Mouse (Mus musculus) CH12.LX (cell line): ENCODE results near the gene Rarg.

Source experiments
- CTCF ChIP-seq, 2 experiments: IDR thresholded peaks in 1 of 2; conservative IDR thresholded peaks in 1 of 2; 2 replicates each; pipeline ENCODE4 v1.5.1; 2011 to 2012; ENCODE audit warnings: low read depth in 2 of 2, low read length in 2 of 2, improper control_type of control experiment in 1 of 2, inconsistent platforms in 1 of 2, mild to moderate bottlenecking in 1 of 2, moderate library complexity in 1 of 2
- EP300 ChIP-seq: IDR thresholded peaks from 2 replicates; pipeline ENCODE4 v1.6.1; 2011; ENCODE audit warnings: low read length, improper control_type of control experiment
- HCFC1 ChIP-seq: IDR thresholded peaks from 2 replicates; pipeline ENCODE4 v1.6.1; 2012; ENCODE audit warnings: low read depth, mild to moderate bottlenecking, inconsistent platforms, low read length, improper control_type of control experiment
- JUND ChIP-seq: conservative IDR thresholded peaks from 2 replicates; pipeline ENCODE4 v1.6.1; 2011; ENCODE audit warnings: low read depth, low read length, improper control_type of control experiment
- NELFE ChIP-seq: IDR thresholded peaks from 2 replicates; pipeline ENCODE4 v1.6.1; 2011; ENCODE audit warnings: low read depth, low read length, improper control_type of control experiment
- POLR2AphosphoS2 ChIP-seq: IDR thresholded peaks from 2 replicates; pipeline ENCODE4 v1.6.1; 2011; ENCODE audit warnings: low read depth, low read length, improper control_type of control experiment
- TCF12 ChIP-seq: IDR thresholded peaks from 2 replicates; pipeline ENCODE4 v1.6.1; 2014; ENCODE audit warnings: low read depth, mild to moderate bottlenecking, inconsistent platforms, low read length, improper control_type of control experiment
- ZNF384 ChIP-seq: IDR thresholded peaks from 2 replicates; pipeline ENCODE4 v1.6.1; 2012; ENCODE audit warnings: low read depth, low read length, improper control_type of control experiment, inconsistent platforms

DNA sequence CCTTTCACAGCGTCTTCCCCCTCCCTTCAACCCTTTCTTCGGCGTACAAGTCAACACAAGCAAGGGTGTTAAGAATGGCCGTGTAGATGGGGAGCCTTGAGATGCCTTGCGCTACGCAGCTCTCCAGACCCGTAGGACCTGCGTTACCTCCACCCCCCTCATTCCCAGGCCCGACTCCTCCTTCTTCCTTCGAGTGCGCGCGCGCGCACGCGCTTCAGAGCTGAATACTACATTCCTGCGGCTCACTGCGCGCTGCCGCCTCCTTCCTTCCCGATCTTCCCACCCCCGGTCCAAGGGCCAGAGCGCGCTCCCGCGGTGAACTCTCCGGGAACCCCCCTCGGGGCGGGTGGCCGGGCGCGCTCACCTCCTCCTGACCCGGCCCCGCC lies 10.5 kb downstream of the Rarg start:
- TF ChIP-seq TCF12 = no peak
- TF ChIP-seq ZNF384 = no peak
- TF ChIP-seq CTCF (conservative IDR thresholded peaks at IDR 0.05 in 1 of 2, IDR thresholded peaks at IDR 0.05 in 1 of 2; ENCODE audit: low read depth in 2 of 2, low read length in 2 of 2) = no peak
- TF ChIP-seq POLR2AphosphoS2 = no peak
- TF ChIP-seq JUND = no peak
- no peak for TF ChIP-seq HCFC1
- TF ChIP-seq NELFE = no peak
- no peak for TF ChIP-seq EP300
